Mouse (Mus musculus): ENCODE measurements around the gene Hist1h2ao.
"Not testable (repeated sequence)": the region's sequence is repeated elsewhere in the genome, so short reads cannot be mapped to it uniquely, and the experiment has no call there.

DNA sequence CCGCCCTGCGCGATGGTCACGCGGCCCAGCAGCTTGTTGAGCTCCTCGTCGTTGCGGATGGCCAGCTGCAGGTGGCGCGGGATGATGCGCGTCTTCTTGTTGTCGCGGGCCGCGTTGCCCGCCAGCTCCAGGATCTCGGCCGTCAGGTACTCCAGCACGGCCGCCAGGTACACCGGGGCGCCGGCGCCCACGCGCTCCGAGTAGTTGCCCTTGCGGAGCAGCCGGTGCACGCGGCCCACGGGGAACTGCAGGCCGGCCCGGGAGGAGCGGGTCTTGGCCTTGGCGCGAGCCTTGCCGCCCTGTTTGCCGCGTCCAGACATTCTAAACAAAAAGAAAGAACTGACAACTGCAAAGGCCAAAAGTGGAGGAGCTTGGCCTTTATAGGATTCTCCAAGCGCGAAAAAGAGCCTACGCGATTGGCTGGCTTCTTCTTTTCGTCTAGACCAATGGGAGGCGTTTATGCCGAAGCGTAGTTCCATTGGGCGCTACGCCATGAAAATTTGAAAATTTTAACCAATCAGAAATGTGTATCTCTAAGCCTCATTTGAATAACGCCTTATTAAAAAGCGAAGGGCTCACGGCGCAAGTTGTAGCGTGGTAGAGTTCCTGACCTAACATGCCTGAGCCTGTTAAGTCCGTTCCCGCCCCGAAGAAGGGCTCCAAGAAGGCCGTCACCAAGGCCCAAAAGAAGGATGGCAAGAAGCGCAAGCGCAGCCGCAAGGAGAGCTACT is 23.2 kb upstream of the Hist1h2ao start, which contains the start of the genes Hist1h2an and Hist1h2bp:
- TF ChIP-seq GATA1, TAL1 (IDR thresholded peaks at IDR 0.05; ENCODE audit: low read length): not testable (repeated sequence)

Measured in erythroblast, embryonic 14.5 days (primary cell).